Mouse (Mus musculus) megakaryocyte, embryonic 14.5 days (primary cell): ENCODE results near the gene AC134908.4.

Experiments
- FLI1 ChIP-seq: IDR thresholded peaks from 2 replicates; pipeline ENCODE4 v1.6.1; 2012; ENCODE audit warnings: low read length, inconsistent platforms, mixed read lengths
- GATA1 ChIP-seq: IDR thresholded peaks from 3 replicates; pipeline ENCODE4 v1.6.1; 2012; ENCODE audit warnings: mixed read lengths, low read length, inconsistent platforms, borderline replicate concordance

GRCm38 (mm10) chr17:25838904-25839303 lies 43.4 kb upstream of the AC134908.4 start:
- TF ChIP-seq FLI1 = no peak
- no peak for TF ChIP-seq GATA1
